Mouse (Mus musculus) C2C12 (cell line): ENCODE data around the gene Cers2. TPM values are rescaled to one million over a fixed set of nuclear protein-coding genes. Genes with fewer than 3 reads are reported as not detected.

Experiments
- H3K27me3 ChIP-seq: one replicate; pipeline ENCODE4 v1.6.1; 2011; ENCODE audit not compliant: control insufficient read depth, insufficient read depth, insufficient read length
- H3K36me3 ChIP-seq: one replicate; pipeline ENCODE4 v1.6.1; 2011; ENCODE audit not compliant: control insufficient read depth, insufficient read depth
- H3K4me3 ChIP-seq: one replicate; pipeline ENCODE4 v1.5.1; 2011; ENCODE audit warnings: mild to moderate bottlenecking, control low read depth; ENCODE audit not compliant: poor library complexity, insufficient read depth, severe bottlenecking
- H3K79me2 ChIP-seq: one replicate; pipeline ENCODE4 v1.6.1; 2011; ENCODE audit not compliant: control insufficient read depth, insufficient read depth
- H3K79me3 ChIP-seq: one replicate; pipeline ENCODE4 v1.6.1; 2011; ENCODE audit warnings: low read depth, control low read depth
- H3ac ChIP-seq: one replicate; pipeline ENCODE3; 2011; ENCODE audit warnings: low read depth; ENCODE audit not compliant: control insufficient read depth, insufficient read length
- CEBPB ChIP-seq: IDR thresholded peaks from one replicate; pipeline ENCODE4 v1.6.1; 2011; ENCODE audit warnings: low read depth, mild to moderate bottlenecking, control low read depth, moderate library complexity
- CTCF ChIP-seq: IDR thresholded peaks from one replicate; pipeline ENCODE4 v1.5.1; 2011; ENCODE audit not compliant: control insufficient read depth, insufficient read depth, insufficient read length
- FOSL1 ChIP-seq: IDR thresholded peaks from one replicate; pipeline ENCODE4 v1.8.0; 2011; ENCODE audit warnings: mild to moderate bottlenecking, low read length; ENCODE audit not compliant: poor library complexity, insufficient read depth, severe bottlenecking
- MAX ChIP-seq: IDR thresholded peaks from one replicate; pipeline ENCODE4 v1.6.1; 2011; ENCODE audit warnings: mild to moderate bottlenecking, control low read depth
- MYOD1 ChIP-seq: IDR thresholded peaks from one replicate; pipeline ENCODE4 v1.6.1; 2011; ENCODE audit warnings: low read depth; ENCODE audit not compliant: control insufficient read depth, insufficient read length
- MYOG ChIP-seq: IDR thresholded peaks from one replicate; pipeline ENCODE4 v1.6.1; 2011; ENCODE audit not compliant: control insufficient read depth, insufficient read length; ENCODE audit errors: extremely low read depth
- USF1 ChIP-seq: IDR thresholded peaks from one replicate; pipeline ENCODE4 v1.6.1; 2011; ENCODE audit warnings: low read depth, mild to moderate bottlenecking, control low read depth, moderate library complexity
- polyA plus RNA-seq: library from polyadenylated mRNA; unstranded; fragments of >200 nt; fragmentation: generic; extraction: Trizol; gene quantifications from one replicate; pipeline ENCODE4 v1.2.1, GENCODE M21; 2012; ENCODE audit warnings: missing spikeins

Gene Cers2
- polyA plus RNA-seq, 1 experiment: 146 TPM

GRCm38 (mm10) chr3:95319701-95320625 is 5.4 kb downstream of the Cers2 start:
- TF ChIP-seq MAX: no peak
- TF ChIP-seq MYOD1: no peak
- TF ChIP-seq FOSL1: no peak
- TF ChIP-seq CTCF: no peak
- TF ChIP-seq MYOG: no peak
- TF ChIP-seq CEBPB: no peak
- TF ChIP-seq USF1: no peak
- Histone ChIP-seq H3K27me3 (no peaks in the 10 kb centered on the region), H3K36me3 (peaks cover 72% of the 10 kb centered on the region)

DNA sequence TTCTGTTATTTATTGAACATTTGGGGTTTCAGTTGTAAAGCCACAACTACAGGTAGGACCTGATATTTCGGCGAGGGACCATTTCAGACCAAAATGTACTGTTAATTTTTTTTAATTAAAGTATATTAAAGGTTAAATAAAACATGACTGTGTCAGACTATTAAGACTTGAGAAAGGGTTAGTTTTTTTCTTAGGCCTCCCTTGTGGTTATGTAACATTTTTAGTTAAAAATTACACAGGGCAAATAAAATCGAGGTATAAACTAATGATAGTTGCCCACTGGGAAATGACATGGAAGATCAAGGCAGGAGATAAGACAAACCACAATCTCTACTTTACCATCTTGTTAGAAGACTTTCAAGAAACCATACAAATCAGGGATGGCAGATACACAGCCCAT is 8.8 kb downstream of the Cers2 start:
- H3K27me3 ChIP-seq: no peaks in the 10 kb centered on the region
- H3K4me3 ChIP-seq: no peak overlapping the region
- H3ac ChIP-seq: no peak overlapping the region
- H3K79me2 ChIP-seq: peaks cover 27% of the 10 kb centered on the region
- peaks cover 95% of the 10 kb centered on the region for H3K36me3 ChIP-seq
- peaks cover 17% of the 10 kb centered on the region for H3K79me3 ChIP-seq
- TF ChIP-seq MYOD1 (no peak), CTCF (no peak), USF1 (no peak), MYOG (no peak), CEBPB (no peak), MAX (no peak), FOSL1 (no peak)

More at GRCm38 (mm10) chr3:95319701-95320625, 5.4 kb downstream of the Cers2 start:
- Histone ChIP-seq H3ac (no peak overlapping the region), H3K79me2 (peaks cover 60% of the 10 kb centered on the region), H3K4me3 (no peak overlapping the region), H3K79me3 (peaks cover 44% of the 10 kb centered on the region)

DNA sequence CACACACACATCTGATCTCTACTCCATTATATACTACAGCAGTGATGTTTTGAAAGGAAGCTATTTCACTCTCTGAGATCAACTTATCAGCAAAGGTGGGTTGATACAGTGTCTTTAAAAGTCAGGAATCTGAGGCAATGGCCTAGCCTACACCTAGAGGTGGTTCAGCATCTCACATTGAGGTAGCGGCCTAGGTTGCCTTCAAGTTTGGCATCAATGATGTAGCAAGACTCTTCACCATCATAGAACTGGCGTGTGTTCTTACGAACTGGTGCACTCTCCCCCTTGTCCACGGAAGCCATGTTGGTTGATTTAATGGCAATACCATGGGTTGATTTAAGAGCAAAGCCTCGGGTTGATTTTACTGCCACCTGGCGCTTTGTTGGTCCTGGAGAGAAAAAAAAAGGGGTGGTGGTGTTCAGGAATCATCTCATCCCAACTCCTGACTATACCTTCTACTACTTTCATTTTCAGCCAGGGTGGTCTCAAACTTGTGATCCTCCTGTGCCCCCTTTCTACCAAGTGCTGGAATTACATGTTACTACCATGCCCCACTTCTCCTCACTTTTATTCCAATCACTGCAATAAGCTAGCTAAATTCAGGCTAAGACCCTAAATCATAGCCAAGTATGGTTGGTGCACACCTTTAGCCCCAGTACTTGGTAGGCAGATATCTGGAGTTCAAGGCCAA is 10.0 kb downstream of the Cers2 start:
- Histone ChIP-seq H3K79me2 (peaks cover 15% of the 10 kb centered on the region), H3ac (no peak overlapping the region), H3K27me3 (no peaks in the 10 kb centered on the region), H3K4me3 (no peak overlapping the region), H3K36me3 (peaks cover 95% of the 10 kb centered on the region), H3K79me3 (peaks cover 8% of the 10 kb centered on the region)
- TF ChIP-seq MYOG (no peak), MYOD1 (no peak), FOSL1 (no peak), CEBPB (no peak), CTCF (no peak), MAX (no peak), USF1 (no peak)

DNA sequence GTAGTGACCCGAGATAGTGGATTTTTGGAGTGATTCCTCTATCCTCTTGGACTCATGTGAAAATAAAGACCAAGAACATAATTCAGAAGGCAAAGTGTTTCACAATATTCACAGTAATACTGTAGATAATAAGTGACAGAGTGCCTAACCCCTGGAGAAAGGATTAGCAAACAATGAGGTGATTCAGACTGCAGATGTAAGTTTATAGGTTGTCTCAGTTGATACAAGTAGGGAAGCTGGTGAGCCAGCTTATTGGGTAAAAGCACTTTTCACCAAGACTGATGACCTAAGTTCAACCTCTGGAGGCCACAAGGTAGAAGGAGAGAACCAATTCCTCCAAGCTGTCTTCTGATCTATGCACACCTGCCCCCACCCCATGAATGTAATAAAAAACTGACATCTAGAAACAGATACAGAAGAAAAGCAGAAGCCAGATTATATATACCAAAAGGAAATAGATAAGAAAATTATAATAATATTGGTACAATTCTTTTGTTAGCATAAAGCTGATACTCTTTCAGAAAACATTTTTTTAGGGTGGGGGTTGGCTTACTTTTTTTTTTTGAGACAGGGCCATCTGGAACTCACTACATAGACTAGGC is 14.3 kb downstream of the Cers2 start:
- TF ChIP-seq USF1: no peak
- no peak for TF ChIP-seq CTCF
- no peak for TF ChIP-seq MYOD1
- TF ChIP-seq MAX: no peak
- no peak for TF ChIP-seq MYOG
- TF ChIP-seq CEBPB: no peak
- TF ChIP-seq FOSL1: no peak
- peaks cover 85% of the 10 kb centered on the region for H3K36me3 ChIP-seq
- H3ac ChIP-seq: no peak overlapping the region
- no peak overlapping the region for H3K4me3 ChIP-seq
- H3K27me3 ChIP-seq: no peaks in the 10 kb centered on the region
- H3K79me3 ChIP-seq: no peaks in the 10 kb centered on the region
- no peaks in the 10 kb centered on the region for H3K79me2 ChIP-seq

GRCm38 (mm10) chr3:95331528-95331927 is 16.9 kb downstream of the Cers2 start:
- H3K27me3 ChIP-seq: no peaks in the 10 kb centered on the region
- no peak for TF ChIP-seq MYOG
- TF ChIP-seq FOSL1: no peak
- TF ChIP-seq MAX: no peak
- no peak for TF ChIP-seq CEBPB
- no peak for TF ChIP-seq USF1
- no peak for TF ChIP-seq CTCF
- TF ChIP-seq MYOD1: no peak
- no peaks in the 10 kb centered on the region for H3K79me3 ChIP-seq
- peaks cover 75% of the 10 kb centered on the region for H3K36me3 ChIP-seq
- no peaks in the 10 kb centered on the region for H3K79me2 ChIP-seq
- no peak overlapping the region for H3K4me3 ChIP-seq
- no peak overlapping the region for H3ac ChIP-seq
